Mouse (Mus musculus): Measurements from ENCODE around the gene Eng. TPM values are rescaled to one million over a fixed set of nuclear protein-coding genes. Genes with fewer than 3 reads are reported as not detected.

Gene Eng
- polyA plus RNA-seq, 1 experiment from 2014 or later: 20.6 TPM

GRCm38 (mm10) chr2:32647366-32647765 lies 971 bp downstream of the Eng start:
- H3K27ac ChIP-seq: peak overlapping the region; percentile 45; the same call in 1 of the 2 replicates

GRCm38 (mm10) chr2:32653764-32654163 lies 7.4 kb downstream of the Eng start:
- H3K27me3 ChIP-seq: no peaks in the 10 kb centered on the region
- H3K9me3 ChIP-seq (replicated peaks): no peaks in the 10 kb centered on the region
- H3K4me1 ChIP-seq (replicated peaks): peaks cover 55% of the 10 kb centered on the region
- no peak overlapping the region for H3K4me2 ChIP-seq
- no peaks in the 10 kb centered on the region; the same call in 1 of the 2 replicates for H3K36me3 ChIP-seq
- DNase-seq: no peak
- no peak for ATAC-seq (ENCODE audit: low read depth)
- 63% methylated on average over 7 of the region's 7 CpGs for WGBS (ENCODE audit: insufficient replicate concordance)
- H3K4me3 ChIP-seq (replicated peaks): no peak overlapping the region
- H3K27ac ChIP-seq: peak overlapping the region; percentile 23; the same call in 1 of the 2 replicates
- no peak overlapping the region for H3K9ac ChIP-seq

More at GRCm38 (mm10) chr2:32647366-32647765, 971 bp downstream of the Eng start:
- DNase-seq: no peak
- peaks cover 56% of the 10 kb centered on the region for H3K4me1 ChIP-seq (replicated peaks)
- H3K4me3 ChIP-seq (replicated peaks): peak overlapping the region; percentile 58
- peak overlapping the region; percentile 60 for H3K4me2 ChIP-seq
- H3K9ac ChIP-seq: peak overlapping the region; percentile 68
- 58% methylated on average over 7 of the region's 7 CpGs for WGBS (ENCODE audit: insufficient replicate concordance)
- H3K36me3 ChIP-seq: no peaks in the 10 kb centered on the region
- H3K27me3 ChIP-seq: no peaks in the 10 kb centered on the region
- ATAC-seq (ENCODE audit: low read depth): no peak
- H3K9me3 ChIP-seq (replicated peaks): no peaks in the 10 kb centered on the region

DNA sequence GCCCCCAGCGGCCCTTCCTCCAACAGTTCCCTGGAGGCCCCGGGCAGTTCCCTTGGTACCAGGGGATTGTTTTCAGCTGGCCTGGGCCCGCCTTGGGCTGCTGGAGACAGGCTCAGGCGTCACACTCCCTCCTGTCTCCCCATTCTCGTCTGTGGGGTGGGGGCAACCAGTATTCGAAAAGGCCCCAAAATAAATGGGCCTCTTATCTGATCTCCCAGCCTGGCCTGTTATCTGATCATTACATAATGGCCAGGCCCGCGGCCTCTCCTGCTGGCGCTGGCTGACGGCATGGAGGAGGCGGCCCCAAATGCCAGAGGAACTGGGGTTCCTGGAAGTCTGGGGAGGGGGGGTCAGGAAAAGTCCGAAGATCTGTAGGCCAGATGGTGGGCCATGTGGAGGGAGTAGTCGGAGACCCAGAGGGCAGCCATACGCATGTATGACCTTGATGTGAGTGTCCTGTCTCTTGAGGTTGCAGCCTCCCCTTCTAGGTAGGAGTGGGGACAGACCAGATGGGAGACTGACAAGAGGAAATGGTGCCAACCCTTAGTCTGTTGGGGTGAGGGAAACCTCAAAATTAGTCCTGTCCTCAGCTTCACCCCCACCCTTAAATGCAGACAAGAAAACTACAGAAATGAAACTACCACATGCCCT lies 8.5 kb downstream of the Eng start:
- Histone ChIP-seq H3K4me3 (replicated peaks) (no peak overlapping the region), H3K9ac (0 out of 2 replicates have a peak overlapping the region, but pooled peaks have one; percentile 0), H3K4me1 (replicated peaks) (peaks cover 63% of the 10 kb centered on the region), H3K4me2 (no peak overlapping the region), H3K27me3 (no peaks in the 10 kb centered on the region), H3K9me3 (replicated peaks) (no peaks in the 10 kb centered on the region), H3K27ac (peak overlapping the region; percentile 41), H3K36me3 (no peaks in the 10 kb centered on the region; the same call in 1 of the 2 replicates)
- no peak for DNase-seq
- WGBS (ENCODE audit: insufficient replicate concordance): 43% methylated on average over 14 of the region's 14 CpGs
- no peak for ATAC-seq (ENCODE audit: low read depth)

DNA sequence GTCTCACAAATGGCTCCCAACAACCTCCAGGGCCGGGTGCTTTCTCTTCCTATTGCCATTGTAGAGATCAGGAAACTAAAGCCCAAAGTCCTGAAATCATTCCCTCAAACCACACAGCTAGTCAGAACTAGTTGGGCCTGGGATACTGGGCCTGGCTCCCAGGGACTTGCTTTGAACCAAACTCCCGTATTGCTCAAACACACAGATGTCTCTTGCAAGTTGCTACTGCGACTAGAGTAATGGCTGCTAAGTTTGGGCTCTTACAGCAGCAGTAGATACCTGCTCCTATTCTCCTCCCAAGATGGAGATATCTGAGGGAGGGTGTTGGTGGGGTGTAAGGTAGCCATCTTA lies 9.0 kb downstream of the Eng start:
- Histone ChIP-seq H3K4me3 (replicated peaks) (no peak overlapping the region), H3K4me2 (no peak overlapping the region), H3K9me3 (replicated peaks) (no peaks in the 10 kb centered on the region), H3K27ac (peak overlapping the region; percentile 41), H3K4me1 (replicated peaks) (peaks cover 68% of the 10 kb centered on the region), H3K9ac (no peak overlapping the region), H3K27me3 (no peaks in the 10 kb centered on the region), H3K36me3 (no peaks in the 10 kb centered on the region; the same call in 1 of the 2 replicates)
- WGBS (ENCODE audit: insufficient replicate concordance): 62% methylated on average over 3 of the region's 3 CpGs
- ATAC-seq (ENCODE audit: low read depth) (no peak), DNase-seq (no peak)

DNA sequence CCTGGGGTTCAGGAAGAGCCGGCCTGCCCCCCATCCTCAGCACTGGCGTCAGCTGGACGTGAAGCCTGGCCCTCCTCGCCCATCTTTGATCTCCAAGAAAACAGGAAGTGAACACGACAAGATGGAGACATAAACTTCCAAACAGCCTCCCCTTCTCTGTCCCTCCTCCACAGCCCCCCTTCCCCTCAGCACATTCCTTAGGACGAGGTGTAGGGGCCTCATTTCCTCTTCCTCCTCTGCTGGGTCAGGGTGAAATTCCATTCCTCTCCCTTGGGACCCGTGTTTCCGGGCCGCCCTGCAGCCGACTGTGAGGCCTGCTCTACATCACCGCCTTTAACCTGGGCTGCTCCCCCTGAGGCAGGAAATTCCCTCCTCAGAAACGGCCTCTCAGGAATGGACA lies 9.4 kb downstream of the Eng start:
- no peaks in the 10 kb centered on the region for H3K27me3 ChIP-seq
- DNase-seq: no peak
- H3K4me3 ChIP-seq (replicated peaks): no peak overlapping the region
- peaks cover 73% of the 10 kb centered on the region for H3K4me1 ChIP-seq (replicated peaks)
- WGBS (ENCODE audit: insufficient replicate concordance): 62% methylated on average over 12 of the region's 12 CpGs
- H3K9ac ChIP-seq: no peak overlapping the region
- H3K9me3 ChIP-seq (replicated peaks): no peaks in the 10 kb centered on the region
- no peak overlapping the region for H3K4me2 ChIP-seq
- ATAC-seq (ENCODE audit: low read depth): peak; percentile 16; the same call in 1 of the 2 replicates
- peak overlapping the region; percentile 41 for H3K27ac ChIP-seq
- no peaks in the 10 kb centered on the region; the same call in 1 of the 2 replicates for H3K36me3 ChIP-seq

GRCm38 (mm10) chr2:32658873-32659272 lies 12.5 kb downstream of the Eng start:
- peak overlapping the region; percentile 24; the same call in 1 of the 2 replicates for H3K9ac ChIP-seq
- DNase-seq (no peak), ATAC-seq (ENCODE audit: low read depth) (peak; percentile 65)
- H3K9me3 ChIP-seq (replicated peaks): no peaks in the 10 kb centered on the region
- H3K4me1 ChIP-seq (replicated peaks): peaks cover 77% of the 10 kb centered on the region
- WGBS (ENCODE audit: insufficient replicate concordance): 16% methylated on average over 2 of the region's 2 CpGs
- H3K4me2 ChIP-seq: peak overlapping the region; percentile 25; the same call in 1 of the 2 replicates
- peak overlapping the region; percentile 81 for H3K27ac ChIP-seq
- H3K27me3 ChIP-seq: no peaks in the 10 kb centered on the region
- H3K36me3 ChIP-seq: no peaks in the 10 kb centered on the region; the same call in 1 of the 2 replicates
- H3K4me3 ChIP-seq (replicated peaks): no peak overlapping the region

GRCm38 (mm10) chr2:32661509-32662107 lies 15.2 kb downstream of the Eng start:
- Histone ChIP-seq H3K4me1 (replicated peaks) (peaks cover 70% of the 10 kb centered on the region), H3K4me3 (replicated peaks) (no peak overlapping the region), H3K9me3 (replicated peaks) (no peaks in the 10 kb centered on the region), H3K27ac (peak overlapping the region; percentile 54), H3K4me2 (no peak overlapping the region), H3K9ac (no peak overlapping the region), H3K36me3 (no peaks in the 10 kb centered on the region; the same call in 1 of the 2 replicates), H3K27me3 (no peaks in the 10 kb centered on the region)
- ATAC-seq (ENCODE audit: low read depth) (peak; percentile 57), DNase-seq (no peak)
- WGBS (ENCODE audit: insufficient replicate concordance): 39% methylated on average over 7 of the region's 7 CpGs

DNA sequence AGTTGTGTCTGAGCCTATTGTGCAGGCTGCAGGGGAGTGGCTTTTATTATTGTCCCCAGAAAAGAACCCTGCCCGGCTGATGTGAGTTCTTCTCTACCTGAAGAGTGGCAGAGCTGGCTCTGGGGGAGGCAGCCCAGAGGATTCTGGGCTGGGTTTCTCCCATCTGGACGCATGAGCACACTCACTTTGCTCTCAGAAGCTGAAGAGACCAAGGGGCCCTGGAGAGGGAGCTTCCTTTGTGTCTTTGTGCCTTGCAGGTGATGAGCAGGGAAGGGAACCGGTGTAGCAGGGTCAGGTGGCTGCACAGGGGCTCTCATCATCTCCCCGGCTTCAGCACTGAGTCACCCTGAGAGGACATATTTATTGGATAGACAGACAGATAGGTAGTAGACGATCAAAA lies 15.9 kb downstream of the Eng start:
- Histone ChIP-seq H3K9me3 (replicated peaks) (no peaks in the 10 kb centered on the region), H3K36me3 (no peaks in the 10 kb centered on the region; the same call in 1 of the 2 replicates), H3K4me1 (replicated peaks) (peaks cover 70% of the 10 kb centered on the region), H3K27ac (peak overlapping the region; percentile 54; the same call in 1 of the 2 replicates), H3K27me3 (no peaks in the 10 kb centered on the region), H3K4me3 (replicated peaks) (no peak overlapping the region), H3K9ac (no peak overlapping the region), H3K4me2 (no peak overlapping the region)
- 67% methylated on average over 5 of the region's 5 CpGs for WGBS (ENCODE audit: insufficient replicate concordance)
- no peak for DNase-seq
- no peak for ATAC-seq (ENCODE audit: low read depth)

- DNase-seq (no peak), ATAC-seq (ENCODE audit: low read depth) (no peak)
- Histone ChIP-seq H3K4me3 (replicated peaks) (no peak overlapping the region), H3K36me3 (no peaks in the 10 kb centered on the region), H3K27ac (no peak overlapping the region), H3K4me1 (replicated peaks) (peaks cover 54% of the 10 kb centered on the region), H3K4me2 (no peak overlapping the region), H3K27me3 (no peaks in the 10 kb centered on the region), H3K9ac (no peak overlapping the region), H3K9me3 (replicated peaks) (no peaks in the 10 kb centered on the region)
- 74% methylated on average over 8 of the region's 8 CpGs for WGBS (ENCODE audit: insufficient replicate concordance)
Observed at GRCm38 (mm10) chr2:32665345-32665744, 18.9 kb downstream of the Eng start.

DNA sequence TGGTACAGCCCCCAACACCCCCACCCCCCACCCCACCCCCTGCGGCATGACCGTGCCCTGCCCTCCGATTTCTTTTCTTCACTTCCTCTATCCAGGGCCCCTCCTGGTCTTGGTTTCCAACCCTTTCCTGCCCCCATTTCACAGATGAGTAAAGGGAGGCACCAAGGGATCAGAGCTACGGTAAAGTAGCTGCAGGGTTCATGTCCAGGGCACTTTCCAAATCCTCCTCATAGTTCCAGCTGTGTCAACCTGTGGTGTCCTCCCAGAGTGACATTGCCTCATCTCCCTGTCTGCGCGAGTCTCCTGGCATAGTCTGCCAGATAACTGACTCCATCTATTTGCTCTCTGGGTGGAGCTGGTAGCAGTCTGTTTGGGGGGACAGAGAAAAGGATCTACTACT lies 19.5 kb downstream of the Eng start:
- H3K4me2 ChIP-seq: no peak overlapping the region
- no peaks in the 10 kb centered on the region for H3K27me3 ChIP-seq
- peaks cover 51% of the 10 kb centered on the region for H3K4me1 ChIP-seq (replicated peaks)
- DNase-seq (no peak), ATAC-seq (ENCODE audit: low read depth) (no peak)
- WGBS (ENCODE audit: insufficient replicate concordance): 56% methylated on average over 6 of the region's 6 CpGs
- no peak overlapping the region for H3K9ac ChIP-seq
- no peak overlapping the region for H3K27ac ChIP-seq
- no peaks in the 10 kb centered on the region for H3K36me3 ChIP-seq
- H3K9me3 ChIP-seq (replicated peaks): no peaks in the 10 kb centered on the region
- no peak overlapping the region for H3K4me3 ChIP-seq (replicated peaks)

DNA sequence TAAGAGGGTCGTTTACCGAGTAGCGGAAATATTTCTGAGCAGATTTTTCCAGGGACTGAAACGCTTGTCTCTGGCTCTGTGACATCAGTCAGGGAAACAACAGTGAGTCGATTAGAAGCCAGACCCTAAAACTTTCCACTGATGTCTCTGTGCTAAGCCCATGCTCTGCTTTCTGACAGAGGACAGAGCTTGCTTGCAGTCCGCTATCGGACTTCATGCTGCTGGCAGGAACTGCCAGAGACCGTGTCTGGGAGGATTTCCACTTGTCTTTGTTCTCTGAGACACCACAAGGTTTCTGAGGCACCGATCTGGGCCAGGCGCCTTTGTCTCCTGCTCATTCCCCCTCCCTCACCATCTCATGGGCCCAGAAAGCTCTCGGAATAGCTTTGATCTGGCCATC lies 21.4 kb downstream of the Eng start:
- no peak overlapping the region for H3K4me2 ChIP-seq
- 60% methylated on average over 11 of the region's 11 CpGs for WGBS (ENCODE audit: insufficient replicate concordance)
- no peaks in the 10 kb centered on the region for H3K9me3 ChIP-seq (replicated peaks)
- no peak overlapping the region for H3K27ac ChIP-seq
- ATAC-seq (ENCODE audit: low read depth) (no peak), DNase-seq (no peak)
- no peak overlapping the region for H3K4me3 ChIP-seq (replicated peaks)
- H3K27me3 ChIP-seq: no peaks in the 10 kb centered on the region
- H3K9ac ChIP-seq: no peak overlapping the region
- H3K4me1 ChIP-seq (replicated peaks): peaks cover 41% of the 10 kb centered on the region
- peaks cover 14% of the 10 kb centered on the region; the same call in 1 of the 2 replicates for H3K36me3 ChIP-seq

All from liver, embryonic 13.5 days (tissue).